Comparison of ENCODE assay signal across 8 mouse cellular contexts in the genomic region with DNA sequence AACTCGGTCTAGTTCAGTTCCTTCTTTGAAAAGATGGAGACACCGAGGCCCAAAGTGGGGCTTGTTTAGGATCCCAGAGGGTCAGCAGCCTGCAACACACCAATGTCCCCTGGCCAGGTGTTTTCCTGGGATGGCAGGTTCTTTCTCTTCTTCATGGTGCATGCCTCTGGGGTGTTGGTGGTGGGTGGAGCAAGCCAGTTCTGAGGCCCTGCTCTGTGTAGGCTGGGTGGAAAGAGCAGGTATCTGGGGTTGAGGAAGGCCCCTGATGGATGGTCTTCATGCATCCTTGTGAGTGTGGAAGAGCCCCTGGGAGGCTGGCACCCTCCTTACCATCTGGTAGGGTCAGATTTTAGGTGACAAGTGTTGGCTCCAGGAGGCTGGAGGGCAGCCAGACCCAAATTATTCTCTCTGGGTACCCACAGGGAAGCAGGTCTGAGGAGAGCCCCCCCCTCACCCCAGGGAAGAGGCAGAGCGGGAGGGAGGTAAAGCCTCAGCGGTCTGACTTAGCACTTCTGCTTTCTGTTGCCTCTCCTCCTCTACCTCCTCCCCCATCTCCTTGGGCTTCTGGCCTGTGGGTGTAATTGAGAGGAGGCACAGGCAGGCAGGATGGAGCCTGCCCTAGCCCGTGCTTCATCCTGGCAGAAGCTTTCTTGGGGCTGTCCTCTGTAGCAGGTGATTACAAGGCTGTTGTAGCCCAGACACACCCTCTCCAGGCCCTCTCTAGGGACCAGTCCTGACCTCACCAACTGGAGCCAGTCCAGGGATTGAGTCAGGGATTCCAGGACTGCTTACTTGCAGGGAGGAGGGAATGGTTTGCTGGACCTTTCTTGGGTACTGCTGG. TPM values are rescaled to one million over a fixed set of nuclear protein-coding genes. Genes with fewer than 3 reads are reported as not detected.
A peak's percentile ranks its signal among the peaks of the same experiment; 100 is the strongest.
DNase-seq lines count a peak whose midpoint lies in the region; ATAC-seq and TF ChIP-seq lines count a peak whose summit lies in the region.
"Had no signal": no experiment of that assay in that cellular context is flagged by ENCODE, and none has a peak within 500 bp of the region (broad histone marks: within the 10 kb centered on the region; RNA-seq: fewer than 3 reads in every experiment).

No protein-coding gene starts in this region.

- H3K27ac ChIP-seq in liver, postnatal 0 days (ENCODE audit: low read depth), result no peak overlapping the region
- no peak overlapping the region for H3K27ac ChIP-seq in liver, embryonic 12.5 days
- no peak overlapping the region for H3K27ac ChIP-seq in heart, adult 2 months
- H3K27ac ChIP-seq in kidney, postnatal 0 days, result no peak overlapping the region
- H3K27ac ChIP-seq in stomach, postnatal 0 days (replicated peaks), result no peak overlapping the region
- H3K27ac ChIP-seq: liver, embryonic 15.5 days had no signal

- intact Hi-C loops in heart, adult 2 months (cut with DNase I), result no loop called here

- 26% methylated on average over 5 of the region's 5 CpGs for WGBS in liver, postnatal 0 days (ENCODE audit: insufficient replicate concordance)
- WGBS in liver, embryonic 12.5 days (ENCODE audit: insufficient replicate concordance), result 21% methylated on average over 5 of the region's 5 CpGs
- WGBS in heart, adult 2 months, result 39% methylated on average over 5 of the region's 5 CpGs
- WGBS in kidney, postnatal 0 days, result 52% methylated on average over 5 of the region's 5 CpGs
- 41% methylated on average over 5 of the region's 5 CpGs for WGBS in stomach, postnatal 0 days

- no peaks in the 10 kb centered on the region for H3K36me3 ChIP-seq in liver, postnatal 0 days (replicated peaks; ENCODE audit: insufficient read depth, low read length)
- no peaks in the 10 kb centered on the region for H3K36me3 ChIP-seq in liver, embryonic 12.5 days
- no peaks in the 10 kb centered on the region for H3K36me3 ChIP-seq in heart, adult 2 months (ENCODE audit: control insufficient read depth, insufficient read depth, low read length)
- H3K36me3 ChIP-seq in kidney, postnatal 0 days (ENCODE audit: insufficient read depth, low read length), result no peaks in the 10 kb centered on the region
- no peaks in the 10 kb centered on the region for H3K36me3 ChIP-seq in stomach, postnatal 0 days (ENCODE audit: control insufficient read depth, insufficient read depth, low read length)
- H3K36me3 ChIP-seq: liver, embryonic 15.5 days had no signal

- H3K9ac ChIP-seq in liver, postnatal 0 days (replicated peaks), result no peak overlapping the region
- H3K9ac ChIP-seq in liver, embryonic 12.5 days, result no peak overlapping the region
- no peak overlapping the region for H3K9ac ChIP-seq in heart, adult 2 months (ENCODE audit: low read depth, low read length)
- no peak overlapping the region for H3K9ac ChIP-seq in kidney, postnatal 0 days (ENCODE audit: low read depth, low read length)
- no peak overlapping the region for H3K9ac ChIP-seq in stomach, postnatal 0 days (ENCODE audit: low read length)
- H3K9ac ChIP-seq: liver, embryonic 15.5 days had no signal

- TF ChIP-seq POLR2A in heart, adult 2 months (IDR thresholded peaks at IDR 0.05; ENCODE audit: insufficient read depth, low read depth, low read length), result no peak

- no peak for ATAC-seq in liver, postnatal 0 days
- ATAC-seq in liver, embryonic 12.5 days, result no peak
- no peak for ATAC-seq in kidney, postnatal 0 days (replicated peaks; ENCODE audit: low FRiP score, low read depth)
- peak; percentile 67 for ATAC-seq in stomach, postnatal 0 days (ENCODE audit: low FRiP score, low TSS enrichment)

- no peaks in the 10 kb centered on the region; the same call in 1 of the 2 replicates for H3K27me3 ChIP-seq in liver, postnatal 0 days (ENCODE audit: insufficient read depth, low read length)
- peaks cover 43% of the 10 kb centered on the region for H3K27me3 ChIP-seq in liver, embryonic 12.5 days (replicated peaks)
- H3K27me3 ChIP-seq in heart, adult 2 months (ENCODE audit: control insufficient read depth, insufficient read depth, low read length), result no peaks in the 10 kb centered on the region
- no peaks in the 10 kb centered on the region for H3K27me3 ChIP-seq in kidney, postnatal 0 days (ENCODE audit: insufficient read depth, low read length)
- H3K27me3 ChIP-seq in stomach, postnatal 0 days (ENCODE audit: control insufficient read depth, insufficient read depth, low read length), result no peaks in the 10 kb centered on the region

- TF ChIP-seq CTCF in liver, postnatal 0 days (IDR thresholded peaks at IDR 0.05; ENCODE audit: low read depth), result no peak
- TF ChIP-seq CTCF in heart, adult 2 months (IDR thresholded peaks at IDR 0.05), result no peak
- no peak for TF ChIP-seq CTCF in kidney, postnatal 0 days (IDR thresholded peaks at IDR 0.05; ENCODE audit: low read depth)
- no peak for TF ChIP-seq CTCF in stomach, postnatal 0 days (IDR thresholded peaks at IDR 0.05; ENCODE audit: low read depth)

- no peaks in the 10 kb centered on the region for H3K79me2 ChIP-seq in heart, adult 2 months (replicated peaks; ENCODE audit: control insufficient read depth, insufficient read depth, low read length)

- H3K4me2 ChIP-seq in liver, postnatal 0 days (ENCODE audit: low read depth, low read length), result no peak overlapping the region
- no peak overlapping the region for H3K4me2 ChIP-seq in liver, embryonic 12.5 days
- no peak overlapping the region for H3K4me2 ChIP-seq in kidney, postnatal 0 days (ENCODE audit: low read length)
- no peak overlapping the region for H3K4me2 ChIP-seq in stomach, postnatal 0 days (replicated peaks; ENCODE audit: low read depth)
- H3K4me2 ChIP-seq: liver, embryonic 15.5 days had no signal

- no peaks in the 10 kb centered on the region for H3K4me1 ChIP-seq in liver, postnatal 0 days (ENCODE audit: insufficient read depth)
- 0 out of 2 replicates have a peak, but pooled peaks cover 5% of the 10 kb centered on the region for H3K4me1 ChIP-seq in liver, embryonic 12.5 days
- peaks cover 3% of the 10 kb centered on the region; the same call in 1 of the 2 replicates for H3K4me1 ChIP-seq in heart, adult 2 months (ENCODE audit: control insufficient read depth, insufficient read depth, low read length)
- H3K4me1 ChIP-seq in kidney, postnatal 0 days (replicated peaks; ENCODE audit: insufficient read depth, low read length), result peaks cover 15% of the 10 kb centered on the region; the same call in 1 of the 2 replicates
- peaks cover 3% of the 10 kb centered on the region; the same call in 1 of the 2 replicates for H3K4me1 ChIP-seq in stomach, postnatal 0 days (replicated peaks; ENCODE audit: control insufficient read depth, insufficient read depth)
- H3K4me1 ChIP-seq: liver, embryonic 15.5 days had no signal

- H3K9me3 ChIP-seq in liver, postnatal 0 days (ENCODE audit: low read length), result no peaks in the 10 kb centered on the region
- H3K9me3 ChIP-seq in liver, embryonic 12.5 days (replicated peaks), result no peaks in the 10 kb centered on the region
- H3K9me3 ChIP-seq in kidney, postnatal 0 days (replicated peaks; ENCODE audit: low read length), result no peaks in the 10 kb centered on the region
- H3K9me3 ChIP-seq in stomach, postnatal 0 days (ENCODE audit: control insufficient read depth, low read length), result no peaks in the 10 kb centered on the region
- H3K9me3 ChIP-seq: liver, embryonic 15.5 days had no signal

- no peak for TF ChIP-seq EP300 in liver, postnatal 0 days (IDR thresholded peaks at IDR 0.05; ENCODE audit: low read depth)
- no peak for TF ChIP-seq EP300 in heart, adult 2 months (IDR thresholded peaks at IDR 0.05; ENCODE audit: insufficient read depth, low read depth, low read length)
- TF ChIP-seq EP300 in stomach, postnatal 0 days (optimal IDR thresholded peaks at IDR 0.05), result no peak

- H3K4me3 ChIP-seq in liver, postnatal 0 days (ENCODE audit: low read depth, low read length), result no peak overlapping the region
- no peak overlapping the region for H3K4me3 ChIP-seq in liver, embryonic 12.5 days
- no peak overlapping the region for H3K4me3 ChIP-seq in heart, adult 2 months
- no peak overlapping the region for H3K4me3 ChIP-seq in kidney, postnatal 0 days (replicated peaks; ENCODE audit: low read depth, low read length)
- no peak overlapping the region for H3K4me3 ChIP-seq in stomach, postnatal 0 days (ENCODE audit: low read depth, low read length)
- H3K4me3 ChIP-seq: liver, embryonic 15.5 days had no signal

- peak; percentile 40 for DNase-seq in liver, postnatal 0 days
- DNase-seq in brain, adult 2 months (ENCODE audit: low read depth, low spot score), result peak; percentile 69
- DNase-seq in heart, adult 2 months, result peak; percentile 84 to 85
- DNase-seq in kidney, postnatal 0 days (ENCODE audit: low spot score), result peak; percentile 49
- DNase-seq in stomach, postnatal 0 days (ENCODE audit: low spot score), result peak; percentile 69
- DNase-seq in right cerebral cortex, postnatal 25 days, result no peak

RNA-seq across cellular contexts. Expression of a gene that starts 39.3 kb away (rescaled TPM):
- polyA plus RNA-seq in liver, postnatal 0 days (2015; fragmentation: Nextera tagmentation; extraction: Ambion mirVana), result 5.5 and 6.1 TPM in 2 replicates
- 1.3 and 1.4 TPM in 2 replicates for polyA plus RNA-seq in liver, embryonic 12.5 days (2016; fragmentation: Nextera tagmentation; extraction: Ambion mirVana)
- 10 to 100 TPM; 12.0 to 12.7 TPM for total RNA-seq in heart, adult 2 months (2021)
- 6.9 and 7.1 TPM in 2 replicates for polyA plus RNA-seq in heart, adult 2 months (2012; rRNA removed)
- polyA plus RNA-seq in kidney, postnatal 0 days (2015; fragmentation: Nextera tagmentation; extraction: Ambion mirVana), result 13.8 and 14.5 TPM in 2 replicates
- 4.5 and 4.8 TPM in 2 replicates for polyA plus RNA-seq in stomach, postnatal 0 days (2015; fragmentation: Nextera tagmentation; extraction: Ambion mirVana)

RNA-seq across cellular contexts. Expression of a gene that starts 58.9 kb away (rescaled TPM):
- 17.5 and 20.0 TPM in 2 replicates for polyA plus RNA-seq in liver, postnatal 0 days (2015; fragmentation: Nextera tagmentation; extraction: Ambion mirVana)
- 9.4 and 10.2 TPM in 2 replicates for polyA plus RNA-seq in liver, embryonic 12.5 days (2016; fragmentation: Nextera tagmentation; extraction: Ambion mirVana)
- total RNA-seq in heart, adult 2 months (2021), result 10 to 100 TPM; 75.0 to 75.5 TPM
- 25.3 and 32.9 TPM in 2 replicates for polyA plus RNA-seq in heart, adult 2 months (2012; rRNA removed)
- 23.6 and 25.3 TPM in 2 replicates for polyA plus RNA-seq in kidney, postnatal 0 days (2015; fragmentation: Nextera tagmentation; extraction: Ambion mirVana)
- polyA plus RNA-seq in stomach, postnatal 0 days (2015; fragmentation: Nextera tagmentation; extraction: Ambion mirVana), result 17.1 and 18.7 TPM in 2 replicates
